Mouse (Mus musculus): ENCODE results near the gene Msrb3. TPM values are rescaled to one million over a fixed set of nuclear protein-coding genes. Genes with fewer than 3 reads are reported as not detected.
A peak's percentile ranks its signal among the peaks of the same experiment; 100 is the strongest.

Gene Msrb3
- total and polyA plus RNA-seq, 3 experiments, result 0.15 TPM; not detected in 1

DNA sequence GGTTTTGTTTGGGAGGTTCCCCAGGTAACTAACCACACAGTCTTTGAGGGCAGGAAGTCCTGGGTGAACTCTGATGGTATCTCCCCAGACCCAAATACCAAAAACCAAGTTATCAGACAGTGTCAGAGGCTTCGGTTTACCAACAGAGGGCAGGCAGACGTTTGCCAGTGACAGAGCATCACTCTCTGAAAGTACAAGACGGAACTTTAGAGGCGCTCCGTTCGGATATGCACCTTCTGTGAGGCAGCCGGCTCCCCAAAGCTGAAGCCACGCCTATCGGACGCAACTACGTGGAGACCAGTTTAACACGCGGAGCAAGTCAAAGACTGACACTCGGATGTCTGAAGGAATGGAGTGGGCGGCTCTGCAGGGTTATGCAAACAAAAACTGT lies 3.0 kb downstream of the Msrb3 start (continued):
- TF ChIP-seq MAZ (IDR thresholded peaks at IDR 0.05; ENCODE audit: low read depth, low read length), result no peak
- TF ChIP-seq MYB (IDR thresholded peaks at IDR 0.05; ENCODE audit: low read depth, low read length), result peak; percentile 72
- no peak for TF ChIP-seq MYC (IDR thresholded peaks at IDR 0.05; ENCODE audit: low read depth, low read length)
- TF ChIP-seq ZMIZ1 (IDR thresholded peaks at IDR 0.05; ENCODE audit: low read depth, low read length), result no peak
- TF ChIP-seq ZNF384 (IDR thresholded peaks at IDR 0.05; ENCODE audit: low read depth, low read length), result no peak
- peak; percentile 78 for TF ChIP-seq ETS1 (IDR thresholded peaks at IDR 0.05; ENCODE audit: low read depth, low read length)
- TF ChIP-seq RCOR1 (IDR thresholded peaks at IDR 0.05; ENCODE audit: low read depth, low read length), result peak; percentile 76
- TF ChIP-seq USF2 (IDR thresholded peaks at IDR 0.05; ENCODE audit: borderline replicate concordance in 1 of 2, insufficient read depth in 1 of 2, low read depth in 1 of 2, low read length in 2 of 2), result no peak
- TF ChIP-seq HCFC1 (IDR thresholded peaks at IDR 0.05; ENCODE audit: low read depth, low read length), result no peak
- no peak for TF ChIP-seq GABPA (IDR thresholded peaks at IDR 0.05; ENCODE audit: low read depth, low read length)
- peak; percentile 51; the same call in 1 of the 2 replicates for TF ChIP-seq MAFK (IDR thresholded peaks at IDR 0.05; ENCODE audit: borderline replicate concordance, low read depth, low read length)
- TF ChIP-seq KAT2A (conservative IDR thresholded peaks at IDR 0.05; ENCODE audit: low read depth, low read length), result no peak

DNA sequence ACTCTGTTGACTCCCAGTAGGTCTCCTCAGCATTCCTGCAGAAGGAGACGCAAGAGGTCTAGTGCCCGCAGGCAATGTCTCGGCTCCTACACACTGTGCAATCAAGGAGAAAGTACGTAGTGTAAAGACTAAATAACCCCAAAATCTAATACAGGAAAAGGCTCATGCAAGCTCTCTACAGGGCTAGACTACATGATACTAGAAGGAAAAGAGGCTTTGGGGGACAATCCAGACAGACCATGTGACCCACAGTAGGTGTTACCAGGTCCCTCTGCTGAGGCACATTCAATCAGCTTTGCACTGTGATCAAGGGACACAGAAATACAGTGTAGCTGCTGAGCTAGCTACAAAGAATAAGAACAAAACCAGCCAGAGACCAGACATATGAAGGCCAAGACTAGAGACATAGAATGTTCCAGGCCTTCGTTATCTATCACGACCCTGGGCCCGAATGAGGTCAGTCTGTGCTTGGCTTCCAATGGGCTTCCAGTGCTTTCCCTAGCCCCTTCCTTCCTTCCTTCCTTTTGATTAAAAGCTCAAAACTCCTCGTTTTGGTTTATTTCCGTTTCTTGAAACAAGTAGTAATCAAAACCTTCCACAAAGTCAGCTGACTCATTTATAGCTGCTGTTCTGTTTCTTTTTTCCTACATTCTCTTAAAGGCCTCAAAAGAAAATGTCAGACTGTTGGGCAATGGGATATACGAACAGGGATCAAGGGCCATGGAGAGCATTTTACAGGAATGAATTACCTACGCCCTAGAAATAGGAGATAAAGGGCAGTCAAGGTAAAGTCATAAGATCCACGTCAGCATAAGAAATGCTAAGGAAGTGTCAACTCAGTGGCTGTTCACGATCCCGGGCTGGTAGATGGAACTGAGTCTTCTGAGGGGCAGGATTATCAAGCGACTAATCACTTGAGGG lies 3.7 kb downstream of the Msrb3 start:
- Histone ChIP-seq H3K79me2 (ENCODE audit: control insufficient read depth, insufficient read depth, low read length, poor library complexity) (no peaks in the 10 kb centered on the region), H3K9me3 (replicated peaks; ENCODE audit: insufficient read depth, low read length) (no peaks in the 10 kb centered on the region), H3K27me3 (ENCODE audit: control insufficient read depth in 1 of 2, insufficient read depth in 2 of 2, low read length in 2 of 2) (no peaks in the 10 kb centered on the region), H3K9ac (ENCODE audit: control insufficient read depth, low read depth, low read length, poor library complexity, severe bottlenecking) (peak overlapping the region; percentile 56; the same call in 1 of the 2 replicates), H3K4me1 (ENCODE audit: control insufficient read depth in 1 of 2, insufficient read depth in 2 of 2, low read length in 2 of 2) (peaks cover 9 to 20% of the 10 kb centered on the region in 2 experiments), H3K4me3 (ENCODE audit: control insufficient read depth in 1 of 2, insufficient read depth in 1 of 2, low read depth in 2 of 2, low read length in 2 of 2) (peak overlapping the region; percentile 14 to 58), H3K27ac (ENCODE audit: control insufficient read depth, low read depth, low read length) (peak overlapping the region; percentile 89), H3K36me3 (ENCODE audit: control insufficient read depth in 1 of 2, insufficient read depth in 2 of 2, low read length in 2 of 2) (peaks cover 0 to 15% of the 10 kb centered on the region in 2 experiments; a peak in 2 of 4 replicates)
- TF ChIP-seq USF1 (IDR thresholded peaks at IDR 0.05; ENCODE audit: low read depth, low read length) (peak; percentile 62), MAX (IDR thresholded peaks at IDR 0.05; ENCODE audit: low read length) (peak; percentile 7; the same call in 1 of the 2 replicates), ZC3H11A (IDR thresholded peaks at IDR 0.05; ENCODE audit: low read depth, low read length) (0 out of 2 replicates have a peak, but pooled peaks have one; percentile 14), USF2 (IDR thresholded peaks at IDR 0.05; ENCODE audit: borderline replicate concordance in 1 of 2, insufficient read depth in 1 of 2, low read depth in 1 of 2, low read length in 2 of 2) (no peak), NELFE (IDR thresholded peaks at IDR 0.05; ENCODE audit: low read depth, low read length) (no peak)
- no peak for DNase-seq (ENCODE audit: low read depth, low spot score)

Measured in MEL (cell line).